Mouse (Mus musculus): ENCODE results near the gene Pdk2. TPM values are rescaled to one million over a fixed set of nuclear protein-coding genes. Genes with fewer than 3 reads are reported as not detected.
A peak's percentile ranks its signal among the peaks of the same experiment; 100 is the strongest.

The Pdk2 gene
- total RNA-seq, 2 experiments from 2014 or later: 514 to 515 TPM

DNA sequence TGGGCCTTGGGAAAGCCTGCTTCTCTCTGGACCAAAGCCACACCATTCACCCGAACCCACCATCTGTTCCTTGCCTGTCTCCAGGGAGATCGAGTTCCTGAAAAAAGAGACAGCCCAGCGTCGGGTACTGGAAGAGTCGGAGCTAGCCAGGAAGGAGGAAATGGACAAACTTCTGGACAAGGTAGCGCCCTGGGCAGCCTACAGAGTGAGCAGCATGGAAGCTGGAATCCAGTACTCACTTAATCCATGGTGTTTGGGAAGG is 36.3 kb downstream of the Pdk2 start:
- no peak for DNase-seq (ENCODE audit: low spot score)

DNA sequence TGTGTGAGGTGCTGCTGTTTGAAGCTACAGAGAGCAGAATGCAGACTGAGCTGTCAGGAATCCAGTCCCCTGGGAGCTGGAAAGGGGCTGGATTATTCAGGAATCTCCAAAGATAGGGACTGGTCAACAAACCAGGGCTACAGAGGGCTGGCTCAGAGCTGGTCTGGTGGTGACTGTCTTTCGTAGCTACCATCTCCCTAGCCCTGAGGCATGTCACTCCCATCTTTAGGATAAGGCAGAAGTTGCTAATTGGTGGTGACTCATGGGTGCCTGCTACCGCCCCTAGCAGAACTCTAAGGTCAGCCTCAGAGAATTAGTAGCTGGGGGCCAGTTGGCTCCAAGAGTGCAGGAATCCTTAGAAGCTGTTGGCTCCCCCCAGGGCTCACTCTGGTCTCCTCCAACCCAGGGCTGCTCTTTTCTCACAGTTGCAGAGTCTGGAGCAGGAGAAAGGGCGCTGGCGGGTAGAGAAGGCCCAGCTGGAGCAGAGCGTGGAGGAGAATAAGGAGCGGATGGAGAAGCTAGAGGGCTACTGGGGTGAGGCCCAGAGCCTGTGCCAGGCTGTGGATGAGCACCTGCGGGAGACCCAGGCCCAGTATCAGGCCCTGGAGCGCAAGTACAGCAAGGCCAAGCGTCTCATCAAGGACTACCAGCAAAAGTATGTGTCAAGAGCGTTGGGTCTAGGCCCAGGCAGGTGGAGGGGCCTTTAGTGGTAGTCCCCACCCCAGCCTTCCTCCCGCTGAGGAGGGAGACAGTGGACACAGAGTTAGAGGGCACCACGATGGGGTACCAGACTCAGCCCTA is 36.8 kb downstream of the Pdk2 start:
- DNase-seq (ENCODE audit: low spot score): no peak

DNA sequence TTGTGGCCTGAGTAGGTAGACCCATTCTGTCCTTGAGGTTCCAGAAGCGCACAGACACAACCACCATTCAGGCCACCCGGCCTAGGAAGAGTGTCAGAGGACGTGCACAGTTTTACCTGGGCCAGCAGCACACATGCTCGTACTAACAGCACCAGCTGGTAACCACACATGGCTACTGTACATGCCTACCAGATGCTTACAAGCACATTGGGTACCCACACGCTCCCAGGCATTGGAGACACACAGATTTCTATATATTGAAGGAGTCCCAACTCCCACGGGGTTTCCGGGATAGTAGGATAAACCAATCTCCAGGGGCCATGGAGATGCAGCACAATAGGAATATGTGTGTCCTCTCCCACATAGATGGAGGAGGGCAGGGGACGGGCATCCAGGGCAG is 38.4 kb downstream of the Pdk2 start:
- DNase-seq (ENCODE audit: low spot score): no peak

DNA sequence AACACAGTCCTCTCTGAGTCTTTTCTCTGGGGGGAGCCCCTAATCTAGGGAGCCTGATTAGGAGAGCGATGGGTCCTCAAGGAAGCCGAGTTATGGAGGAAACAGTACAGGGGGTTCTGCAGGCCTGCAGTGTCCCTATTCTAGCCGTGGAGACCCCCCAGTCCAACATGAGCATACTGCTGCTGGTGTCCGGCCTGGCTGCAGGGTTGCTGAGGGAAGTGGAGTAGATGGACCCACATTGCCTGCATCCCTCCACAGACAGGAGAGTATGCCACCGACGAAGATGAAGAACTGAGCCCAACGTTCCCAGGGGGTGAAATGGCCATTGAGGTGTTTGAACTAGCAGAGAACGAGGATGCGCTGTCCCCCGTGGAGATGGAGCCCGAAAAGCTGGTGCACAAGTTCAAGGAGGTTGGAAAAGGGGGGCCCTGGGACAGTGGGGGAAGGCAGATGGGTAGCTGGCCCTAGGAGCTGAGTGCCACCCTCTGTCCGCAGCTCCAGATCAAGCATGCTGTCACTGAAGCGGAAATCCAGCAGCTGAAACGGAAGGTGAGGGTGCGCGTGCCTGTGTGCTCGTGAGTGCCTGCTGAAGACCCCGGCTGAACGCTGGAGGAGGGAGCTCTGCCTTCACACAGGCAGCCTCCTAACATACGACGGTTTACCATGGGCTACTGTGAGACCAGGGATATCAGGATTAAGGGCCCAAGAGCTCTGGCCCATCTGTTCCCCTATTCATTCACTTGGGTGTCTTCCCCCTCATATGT is 39.4 kb downstream of the Pdk2 start:
- DNase-seq (ENCODE audit: low spot score): no peak

DNA sequence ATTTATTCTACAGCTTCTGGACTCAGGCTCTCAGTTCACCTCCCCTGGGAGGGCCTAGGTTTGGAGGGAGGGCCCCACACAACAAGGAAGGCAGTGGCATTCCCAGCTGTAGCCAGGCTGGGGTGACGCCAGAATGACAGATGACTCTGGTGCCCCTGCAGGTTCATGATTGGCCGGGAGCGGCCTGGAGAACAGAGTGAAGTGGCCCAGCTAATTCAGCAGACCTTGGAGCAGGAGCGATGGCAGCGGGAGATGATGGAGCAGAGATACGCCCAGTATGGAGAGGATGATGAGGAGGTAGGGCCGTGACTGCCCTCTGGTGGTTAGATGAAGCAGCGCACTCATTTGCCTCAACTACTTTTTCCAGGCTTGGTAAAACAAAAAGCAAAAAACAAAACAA is 40.1 kb downstream of the Pdk2 start:
- peak; percentile 71 for DNase-seq (ENCODE audit: low spot score)

DNA sequence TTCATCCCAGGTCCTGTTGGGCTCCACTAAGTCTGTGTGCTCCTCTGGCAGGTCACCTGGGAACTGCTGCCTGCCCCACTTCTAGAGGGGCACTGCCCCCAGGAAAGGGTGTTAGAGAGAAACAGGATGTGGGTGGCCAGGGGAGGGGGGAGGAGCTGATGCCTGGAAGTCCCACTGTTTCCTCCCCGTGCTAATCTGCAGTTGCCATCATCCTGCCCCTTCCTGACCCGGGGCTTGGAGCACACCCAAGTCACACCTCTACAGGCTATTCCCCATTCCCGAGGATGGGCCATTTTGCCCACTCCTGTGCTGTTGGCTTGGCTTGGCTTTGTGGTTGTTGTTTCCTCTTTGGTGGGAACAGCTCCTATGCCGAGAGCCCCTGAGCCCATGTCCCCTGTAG is 40.6 kb downstream of the Pdk2 start:
- DNase-seq (ENCODE audit: low spot score): no peak

DNA sequence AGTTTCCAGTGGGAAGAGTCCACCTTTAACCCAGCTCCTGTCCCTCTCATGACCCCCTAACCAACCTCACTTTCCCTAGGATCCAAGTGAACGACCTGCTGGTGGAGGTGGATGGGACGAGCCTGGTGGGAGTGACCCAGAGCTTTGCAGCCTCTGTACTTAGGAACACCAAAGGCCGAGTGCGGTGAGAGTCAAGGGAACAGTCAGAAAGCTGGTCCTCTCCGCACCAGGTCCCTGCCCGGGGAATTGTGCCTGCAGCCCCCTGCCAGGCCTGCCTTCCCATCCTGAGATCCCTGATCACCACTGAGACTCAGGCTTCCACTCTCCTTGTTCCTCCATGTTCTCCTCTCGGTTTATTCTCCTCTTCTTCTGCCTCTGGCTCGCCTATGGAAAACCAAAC is 41.0 kb downstream of the Pdk2 start:
- DNase-seq (ENCODE audit: low spot score): no peak

DNA sequence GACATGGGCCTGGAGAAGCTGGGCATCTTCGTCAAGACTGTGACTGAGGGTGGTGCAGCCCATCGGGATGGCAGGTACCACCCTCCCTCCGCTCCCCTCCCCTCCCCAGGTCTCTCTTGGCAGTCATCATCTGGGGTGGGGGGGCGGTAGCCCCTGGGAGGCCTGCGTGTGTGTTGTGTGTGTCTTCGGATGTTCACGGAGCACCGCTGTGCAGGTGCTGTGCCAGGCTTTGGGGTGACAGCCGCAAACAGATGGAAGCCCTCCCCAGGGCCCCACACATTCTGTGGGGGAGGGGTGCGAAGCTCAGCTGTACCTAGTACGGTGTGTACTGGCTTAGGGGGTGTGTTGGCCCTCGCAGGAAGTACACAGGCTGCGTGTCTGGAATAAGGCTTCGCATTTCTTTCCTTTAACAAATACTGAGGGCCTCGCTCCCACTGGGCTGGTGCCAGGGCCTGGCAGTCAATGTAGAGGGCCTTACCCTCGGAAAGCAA is 43.1 kb downstream of the Pdk2 start:
- no peak for DNase-seq (ENCODE audit: low spot score)

DNA sequence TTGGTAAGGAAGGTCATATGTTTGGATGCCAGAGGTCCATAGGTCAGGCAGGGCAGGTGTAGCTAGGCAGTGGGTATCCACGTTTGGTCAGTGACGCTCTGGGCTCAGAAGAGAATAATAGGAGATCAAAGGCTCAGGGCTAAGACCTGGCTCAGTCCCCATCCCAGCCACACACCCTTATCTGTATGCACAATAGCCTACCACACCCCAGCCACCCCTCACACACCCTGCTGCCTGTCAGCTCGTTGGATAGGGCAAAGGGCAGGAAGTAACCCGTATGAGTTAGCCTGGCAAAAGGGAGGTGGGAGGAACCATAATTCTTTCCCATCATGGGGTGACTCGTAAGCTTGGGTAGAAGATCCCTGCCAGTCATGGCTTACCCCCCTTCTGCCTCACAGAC is 43.6 kb downstream of the Pdk2 start:
- DNase-seq (ENCODE audit: low spot score): no peak

DNA sequence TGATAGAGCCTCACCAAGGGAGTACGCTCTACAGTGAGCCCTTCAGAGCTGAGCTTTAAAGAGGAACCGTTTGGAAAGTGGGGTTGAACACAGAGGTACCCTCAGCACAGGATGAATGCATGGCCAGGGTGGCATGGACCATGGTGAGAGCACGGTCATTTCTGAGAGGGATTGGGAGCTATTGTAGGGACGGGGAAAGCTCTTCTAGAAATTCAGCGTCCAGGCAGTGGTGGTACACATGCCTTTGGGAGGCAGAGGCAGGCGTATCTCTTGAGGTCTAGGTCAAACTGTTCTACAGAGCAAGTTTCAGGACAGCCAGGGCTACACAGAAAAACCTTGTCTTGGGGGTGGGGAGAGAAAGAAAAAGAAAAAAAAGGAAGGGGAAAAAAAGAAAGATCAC is 44.2 kb downstream of the Pdk2 start:
- DNase-seq (ENCODE audit: low spot score): no peak

DNA sequence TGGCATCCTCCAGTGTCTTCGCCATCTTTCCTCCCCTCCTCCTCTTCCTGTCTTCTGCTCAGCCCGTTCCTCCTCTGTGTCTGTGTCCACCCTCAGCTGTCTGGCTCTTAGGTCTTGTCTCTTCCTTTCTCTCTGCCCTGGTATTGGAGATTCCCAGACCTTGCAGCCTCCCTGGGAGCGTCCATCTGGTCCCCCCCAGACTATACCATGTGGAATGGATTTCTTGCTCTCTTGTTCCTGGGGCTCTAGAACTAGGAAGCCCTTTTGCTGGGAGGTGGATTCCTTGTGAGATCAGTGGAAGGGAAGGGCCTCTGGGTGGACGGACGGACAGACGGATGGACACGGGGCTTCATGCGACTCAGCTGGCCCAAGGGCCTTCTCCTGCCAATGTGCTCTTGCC is 45.1 kb downstream of the Pdk2 start:
- no peak for DNase-seq (ENCODE audit: low spot score)

DNA sequence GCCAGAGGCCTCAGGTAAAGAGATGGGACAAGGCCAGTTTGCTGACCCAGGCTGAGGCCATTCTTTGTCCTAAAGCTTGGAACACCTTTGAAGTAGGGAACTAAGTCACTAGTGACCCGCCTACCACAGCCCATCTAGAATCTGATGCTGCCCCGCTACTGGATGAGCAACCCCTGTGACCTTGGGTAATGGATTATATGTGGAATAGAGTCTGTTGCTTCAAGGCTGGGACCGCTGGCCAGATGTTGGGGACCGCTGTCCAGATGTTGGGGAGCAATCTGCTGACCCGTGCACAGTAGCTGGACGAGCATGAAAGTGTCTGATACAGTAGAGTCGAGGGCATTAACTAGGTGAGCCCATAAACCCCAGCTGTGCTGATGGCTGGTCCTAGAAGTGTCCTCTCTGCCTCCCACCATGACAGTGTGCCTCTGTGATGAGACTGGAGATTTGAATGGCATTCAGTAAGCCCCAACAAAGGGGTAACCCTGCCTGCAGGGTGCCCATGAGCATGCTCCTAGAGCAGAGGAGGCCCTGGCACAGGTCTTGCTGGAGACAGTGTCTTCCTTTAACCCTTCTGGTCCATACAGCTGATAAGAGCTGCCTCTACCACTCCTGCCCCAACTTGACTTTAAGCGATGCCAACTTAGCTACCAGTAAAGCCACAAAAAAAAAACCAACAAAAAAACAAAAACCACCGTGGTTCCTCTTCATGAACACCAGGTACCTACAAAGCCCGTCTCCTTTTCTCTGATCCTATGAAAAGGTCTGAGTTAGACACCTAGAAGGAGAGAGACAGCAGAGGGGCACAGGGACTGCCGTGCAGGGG is 46.0 kb downstream of the Pdk2 start:
- no peak for DNase-seq (ENCODE audit: low spot score)

DNA sequence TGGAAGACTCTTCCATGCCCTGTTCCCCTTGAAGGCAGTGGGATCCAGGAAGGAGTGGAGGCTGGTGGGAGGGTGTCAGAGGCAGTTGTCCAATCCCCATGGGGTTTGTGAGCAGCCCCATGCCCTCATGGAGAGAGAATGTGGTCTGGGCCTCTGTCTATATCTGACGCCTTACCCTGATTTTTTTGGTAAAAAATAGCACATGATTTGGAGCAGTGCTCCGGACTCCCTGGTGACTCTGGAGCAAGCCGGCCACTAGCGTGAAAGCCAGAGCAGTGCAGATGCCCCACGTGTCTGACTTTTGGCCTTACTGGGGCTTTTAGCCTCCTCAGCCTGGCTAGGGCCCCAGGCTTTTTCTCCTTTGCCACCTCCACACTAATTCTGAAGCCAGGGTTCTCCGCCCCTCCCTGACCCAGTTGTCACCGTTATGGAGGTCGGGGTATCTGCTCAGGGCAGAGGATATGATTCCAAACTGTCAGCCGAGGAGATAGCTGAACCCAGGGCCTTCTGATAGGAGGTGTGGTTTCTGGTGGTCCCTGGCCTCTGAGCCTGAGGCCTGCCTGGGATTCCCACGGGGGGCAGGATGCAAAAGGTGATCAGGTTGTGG is 46.8 kb downstream of the Pdk2 start:
- DNase-seq (ENCODE audit: low spot score): no peak

DNA sequence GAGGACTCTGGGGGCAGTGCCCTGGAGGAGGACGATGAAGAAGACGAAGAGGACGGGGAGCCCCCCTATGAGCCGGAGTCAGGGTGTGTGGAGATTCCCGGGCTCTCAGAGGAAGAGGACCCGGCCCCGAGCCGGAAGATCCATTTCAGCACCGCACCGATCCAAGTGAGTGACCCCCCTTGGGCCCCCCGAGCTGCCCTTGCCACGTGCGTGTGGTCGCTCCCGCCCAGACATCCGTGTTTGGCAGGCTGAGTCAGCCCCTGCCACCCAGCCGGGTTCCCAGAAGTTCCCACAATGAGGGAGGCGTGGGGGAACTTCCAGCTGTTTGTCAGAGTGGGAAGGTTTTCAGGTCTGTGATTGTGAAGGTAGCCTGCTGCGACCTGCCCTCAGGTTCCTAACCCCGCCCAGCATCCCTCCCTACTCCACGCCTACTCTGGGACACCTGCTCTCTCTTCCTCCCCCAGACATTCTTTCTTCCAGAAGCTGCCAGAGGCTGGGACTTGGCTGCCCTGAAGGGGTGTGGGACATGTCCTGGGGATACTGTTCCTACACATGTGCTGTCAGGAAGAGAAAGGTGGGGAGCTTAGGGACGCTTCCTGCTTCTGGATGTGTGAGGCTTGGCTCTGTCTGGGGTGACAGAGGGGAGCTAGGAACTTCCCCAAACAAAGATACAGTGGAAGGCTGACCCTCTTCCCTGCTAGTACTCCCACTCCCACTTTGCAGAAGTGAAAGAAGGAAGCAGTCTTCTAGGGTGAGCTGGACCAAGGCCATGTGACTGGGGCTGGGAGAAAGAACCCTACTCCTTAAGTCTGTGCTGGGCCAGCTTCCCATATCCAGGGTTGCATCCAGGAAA is 48.2 kb downstream of the Pdk2 start:
- DNase-seq (ENCODE audit: low spot score): peak; percentile 50

DNA sequence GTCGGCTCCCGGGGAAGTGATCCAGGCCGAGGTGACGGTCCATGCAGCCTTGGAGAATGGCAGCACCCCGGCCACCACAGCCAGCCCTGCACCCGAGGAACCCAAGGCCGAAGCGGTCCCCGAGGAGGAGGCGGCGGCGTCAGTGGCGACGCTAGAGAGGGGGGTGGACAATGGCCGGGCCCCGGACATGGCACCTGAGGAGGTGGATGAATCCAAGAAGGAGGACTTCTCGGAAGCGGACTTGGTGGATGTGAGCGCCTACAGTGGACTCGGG is 48.7 kb downstream of the Pdk2 start:
- no peak for DNase-seq (ENCODE audit: low spot score)

DNA sequence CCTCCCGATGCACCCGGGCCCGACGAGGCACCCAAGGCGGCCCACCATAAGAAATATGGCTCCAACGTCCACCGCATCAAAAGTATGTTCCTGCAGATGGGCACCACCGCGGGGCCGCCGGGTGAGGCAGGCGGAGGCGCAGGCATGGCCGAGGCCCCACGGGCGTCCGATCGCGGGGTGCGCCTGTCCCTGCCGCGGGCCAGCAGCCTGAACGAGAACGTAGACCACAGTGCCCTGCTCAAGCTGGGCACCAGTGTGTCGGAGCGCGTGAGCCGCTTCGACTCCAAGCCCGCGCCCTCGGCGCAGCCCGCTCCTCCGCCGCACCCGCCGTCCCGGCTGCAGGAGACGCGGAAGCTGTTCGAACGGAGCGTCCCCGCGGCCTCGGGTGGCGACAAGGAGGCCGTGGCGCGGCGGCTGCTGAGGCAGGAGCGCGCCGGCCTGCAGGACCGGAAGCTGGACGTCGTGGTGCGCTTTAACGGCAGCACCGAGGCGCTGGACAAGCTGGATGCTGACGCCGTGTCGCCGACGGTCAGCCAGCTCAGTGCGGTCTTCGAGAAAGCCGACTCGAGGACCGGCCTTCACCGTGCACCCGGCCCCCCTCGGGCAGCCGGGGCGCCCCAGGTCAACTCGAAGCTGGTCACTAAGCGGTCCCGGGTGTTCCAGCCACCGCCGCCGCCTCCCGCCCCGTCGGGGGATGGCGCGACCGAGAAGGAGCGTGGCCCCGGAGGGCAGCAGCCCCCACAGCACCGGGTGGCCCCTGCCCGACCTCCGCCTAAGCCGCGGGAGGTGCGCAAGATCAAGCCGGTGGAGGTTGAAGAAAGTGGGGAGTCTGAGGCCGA is 49.3 kb downstream of the Pdk2 start:
- DNase-seq (ENCODE audit: low spot score): no peak

DNA sequence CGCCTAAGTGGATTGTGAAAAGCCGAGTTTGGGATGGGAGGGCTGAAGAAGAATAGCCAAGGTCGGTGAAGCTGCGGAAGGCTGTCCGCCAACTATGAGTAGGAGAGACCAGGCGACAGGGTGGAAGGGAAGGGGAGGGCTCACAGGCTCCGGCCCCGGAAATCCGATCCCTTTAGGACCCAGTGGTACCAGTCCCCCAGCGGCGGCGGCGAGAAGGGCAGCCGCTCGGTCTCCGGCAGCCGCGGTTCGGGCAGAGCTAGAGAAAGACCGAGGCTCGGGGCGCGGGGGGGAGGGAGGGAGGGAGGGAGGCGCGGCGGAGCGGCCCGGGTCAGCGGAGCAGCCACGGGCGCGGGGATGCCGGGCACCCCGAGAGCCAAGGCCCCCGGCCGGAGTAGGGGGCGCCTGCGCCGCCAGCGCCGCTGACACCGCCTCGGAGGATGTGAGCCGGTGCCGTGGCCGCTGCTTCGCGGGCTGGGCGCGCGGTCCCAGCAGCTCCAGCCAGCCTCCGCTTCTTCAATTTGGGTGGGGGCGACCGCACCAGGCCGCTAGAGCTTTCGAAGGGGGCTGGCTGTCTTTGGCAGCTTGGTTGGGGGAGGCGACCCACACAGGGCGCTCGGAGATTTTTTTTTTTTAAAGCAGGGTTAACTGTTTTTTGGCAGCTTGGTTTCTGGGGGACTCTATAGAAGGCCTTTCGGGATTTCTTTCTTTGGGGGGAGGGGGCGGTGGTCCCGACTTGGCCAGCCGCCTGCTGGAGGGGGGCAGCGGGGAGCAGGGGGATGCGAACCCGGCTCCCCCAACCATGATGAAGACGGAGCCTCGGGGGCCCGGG is 50.2 kb downstream of the Pdk2 start, which contains the start of gene Ppp1r9b:
Gene Ppp1r9b, plus strand, starts transcription at position 287 of the 829 bp plus-strand sequence.
- peak; percentile 95 for DNase-seq (ENCODE audit: low spot score)

DNA sequence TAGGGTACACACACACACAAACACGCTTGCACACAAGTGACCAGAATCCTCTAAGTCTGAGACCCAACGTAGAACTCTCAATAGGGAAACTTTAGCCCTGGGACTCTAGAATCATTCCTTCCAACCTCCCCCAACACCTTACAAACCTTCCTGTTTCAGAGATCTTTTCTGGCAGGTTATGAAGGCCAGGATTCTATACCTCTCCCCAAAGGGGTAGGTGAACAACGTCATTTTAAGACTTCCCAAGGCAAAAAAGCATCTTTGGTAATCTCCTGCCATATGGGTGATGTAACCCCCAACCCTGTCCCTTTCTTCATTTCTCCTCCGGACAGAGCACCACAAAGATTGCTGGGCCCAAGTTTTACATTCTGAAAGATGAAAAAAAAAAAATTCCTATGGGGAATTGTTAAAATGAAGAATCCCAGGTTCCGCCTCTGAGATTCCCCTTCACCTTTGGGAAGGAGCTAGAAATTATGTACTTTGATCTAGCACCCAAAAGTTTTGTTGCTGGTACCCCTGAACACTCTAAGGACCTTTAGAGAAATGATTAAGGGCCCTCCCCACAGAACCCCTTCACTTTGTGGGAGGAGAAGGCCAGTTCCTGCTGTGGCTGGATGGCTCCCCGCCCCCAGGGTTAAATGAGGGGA is 50.9 kb downstream of the Pdk2 start:
- DNase-seq (ENCODE audit: low spot score): no peak

DNA sequence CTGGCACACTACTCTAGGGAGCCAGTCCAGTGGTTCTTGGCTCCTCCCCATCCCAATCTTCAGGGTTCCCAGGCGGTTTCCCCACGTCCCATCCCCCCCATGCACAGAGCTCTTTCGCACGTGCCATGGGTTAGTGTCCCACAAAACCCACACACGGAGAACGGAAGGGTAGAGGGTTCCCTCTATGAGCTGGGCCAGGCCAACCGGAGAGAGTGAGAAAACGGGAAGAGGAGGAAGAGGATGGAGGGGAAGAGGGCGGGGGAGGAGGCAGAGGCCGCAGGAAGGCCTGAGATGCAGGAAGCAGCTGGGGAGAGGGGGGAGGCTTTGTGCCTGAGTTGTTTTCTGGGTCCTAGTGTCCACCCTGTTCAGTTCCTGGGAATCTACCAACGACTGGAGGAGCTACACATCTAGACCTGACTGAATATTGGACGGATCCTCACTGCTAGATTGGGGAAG is 51.6 kb downstream of the Pdk2 start:
- DNase-seq (ENCODE audit: low spot score): peak; percentile 86

All from gastrocnemius, adult 18-20 months (tissue).